Mouse (Mus musculus): ENCODE results near the gene Jmjd6.

GRCm38 (mm10) chr11:116810983-116811901, 32.0 kb downstream of the Jmjd6 start:
- TF ChIP-seq CTCF (IDR thresholded peaks at IDR 0.05; ENCODE audit: low read depth, low read length) (no peak), POLR2AphosphoS5 (IDR thresholded peaks at IDR 0.05; ENCODE audit: insufficient replicate concordance, low read depth, low read length) (no peak), GATA1 (IDR thresholded peaks at IDR 0.05; ENCODE audit: borderline replicate concordance, low read length) (no peak), TAL1 (conservative IDR thresholded peaks at IDR 0.05; ENCODE audit: low read depth, low read length) (no peak), GATA2 (IDR thresholded peaks at IDR 0.05; ENCODE audit: borderline replicate concordance, low read depth, low read length) (no peak)
